Comparison of ENCODE assay signal across 20 mouse cellular contexts in genomic region chr8:78721576-78721975, GRCm38 (mm10).
DNase-seq lines count a peak whose midpoint lies in the region; ATAC-seq and TF ChIP-seq lines count a peak whose summit lies in the region.
"Had no signal": no experiment of that assay in that cellular context is flagged by ENCODE, and none has a peak within 500 bp of the region (broad histone marks: within the 10 kb centered on the region; RNA-seq: fewer than 3 reads in every experiment).

No protein-coding gene starts in this region.

- no peak overlapping the region for H3K27ac ChIP-seq in forebrain, postnatal 0 days (ENCODE audit: low read depth, low read length)
- H3K27ac ChIP-seq in forebrain, embryonic 10.5 days, result no peak overlapping the region
- peak overlapping the region; percentile 60 to 67; a peak in 3 of 4 replicates for H3K27ac ChIP-seq in heart, embryonic 14.5 days (replicated peaks in 1 of 2; ENCODE audit: control insufficient read depth in 1 of 2, insufficient read depth in 1 of 2, low read depth in 2 of 2, low read length in 2 of 2)
- peak overlapping the region; percentile 65; the same call in 1 of the 2 replicates for H3K27ac ChIP-seq in kidney, embryonic 16.5 days (ENCODE audit: low read length)
- H3K27ac ChIP-seq: hindbrain, embryonic 12.5 days; limb, embryonic 13.5 days; midbrain, embryonic 10.5 days had no signal

- no peak for TF ChIP-seq CTCF in forebrain, postnatal 0 days (IDR thresholded peaks at IDR 0.05; ENCODE audit: low read depth)
- no peak for TF ChIP-seq CTCF in E14TG2a.4 (conservative IDR thresholded peaks at IDR 0.05; ENCODE audit: low read length)

- no peak for DNase-seq in forebrain, postnatal 0 days
- DNase-seq in forebrain, embryonic 10.5 days (ENCODE audit: extremely low spot score, low spot score), result no peak
- no peak for DNase-seq in heart, postnatal 36 days
- no peak for DNase-seq in kidney, postnatal 14 days
- no peak for DNase-seq in embryo, embryonic 9.5 days (ENCODE audit: extremely low spot score)
- DNase-seq: adrenal gland, postnatal 25 days; cerebellum, adult 9-11 months; gastrocnemius, postnatal 10 days; kidney, adult 18-20 months; kidney, postnatal 10 days; lung, adult 18-20 months; lung, postnatal 10 days; thymus, postnatal 25 days had no signal

- ATAC-seq in forebrain, postnatal 0 days, result peak; percentile 66
- ATAC-seq in heart, embryonic 14.5 days (ENCODE audit: insufficient number of reproducible peaks, insufficient read depth, low FRiP score, low read depth), result no peak
- ATAC-seq in kidney, embryonic 16.5 days (ENCODE audit: low FRiP score, low TSS enrichment), result no peak
- ATAC-seq: liver, embryonic 12.5 days had no signal

- intact Hi-C loops in heart, postnatal 36 days (cut with DNase I), result loop anchor here (2.0 kb wide), 1 partner anchor 19 kb away; no protein-coding TSS in a partner anchor

- H3K4me3 ChIP-seq in forebrain, postnatal 0 days (ENCODE audit: low read depth, low read length), result no peak overlapping the region
- no peak overlapping the region for H3K4me3 ChIP-seq in forebrain, embryonic 10.5 days
- H3K4me3 ChIP-seq in heart, embryonic 14.5 days (ENCODE audit: control insufficient read depth in 1 of 2, insufficient read depth in 1 of 2, low read depth in 1 of 2, low read length in 2 of 2), result no peak overlapping the region
- no peak overlapping the region for H3K4me3 ChIP-seq in kidney, embryonic 16.5 days (ENCODE audit: low read length)
- H3K4me3 ChIP-seq in E14TG2a.4 (replicated peaks; ENCODE audit: low read length), result peak overlapping the region; percentile 43
- H3K4me3 ChIP-seq: hindbrain, embryonic 12.5 days; limb, embryonic 13.5 days; liver, embryonic 12.5 days; midbrain, embryonic 10.5 days had no signal

- H3K27me3 ChIP-seq in forebrain, postnatal 0 days (ENCODE audit: insufficient read depth, low read length), result no peaks in the 10 kb centered on the region
- no peaks in the 10 kb centered on the region for H3K27me3 ChIP-seq in forebrain, embryonic 10.5 days (ENCODE audit: poor library complexity, severe bottlenecking)
- no peaks in the 10 kb centered on the region for H3K27me3 ChIP-seq in heart, embryonic 14.5 days (ENCODE audit: control insufficient read depth, insufficient read depth, low read length)
- H3K27me3 ChIP-seq in kidney, embryonic 16.5 days (ENCODE audit: insufficient read depth, low read length), result no peaks in the 10 kb centered on the region
- no peaks in the 10 kb centered on the region for H3K27me3 ChIP-seq in E14TG2a.4 (ENCODE audit: insufficient read depth, low read length)
- H3K27me3 ChIP-seq: hindbrain, embryonic 12.5 days; limb, embryonic 13.5 days; liver, embryonic 12.5 days had no signal

- H3K9me3 ChIP-seq in forebrain, postnatal 0 days (ENCODE audit: low read length), result no peaks in the 10 kb centered on the region
- H3K9me3 ChIP-seq in forebrain, embryonic 10.5 days, result 0 out of 2 replicates have a peak, but pooled peaks cover 5% of the 10 kb centered on the region
- H3K9me3 ChIP-seq in heart, embryonic 14.5 days (ENCODE audit: control insufficient read depth, low read length), result no peaks in the 10 kb centered on the region
- H3K9me3 ChIP-seq in kidney, embryonic 16.5 days (ENCODE audit: low read length), result peaks cover 2% of the 10 kb centered on the region; the same call in 1 of the 2 replicates
- H3K9me3 ChIP-seq in E14TG2a.4 (ENCODE audit: low read length), result 0 out of 2 replicates have a peak, but pooled peaks cover 4% of the 10 kb centered on the region
- H3K9me3 ChIP-seq: liver, embryonic 12.5 days had no signal

- 76% methylated on average over 5 of the region's 5 CpGs for WGBS in forebrain, postnatal 0 days
- WGBS in forebrain, embryonic 10.5 days, result 92% methylated on average over 5 of the region's 5 CpGs
- WGBS in heart, embryonic 14.5 days, result 45% methylated on average over 5 of the region's 5 CpGs
- WGBS in kidney, embryonic 16.5 days, result 80% methylated on average over 5 of the region's 5 CpGs

- H3K9ac ChIP-seq in forebrain, postnatal 0 days, result no peak overlapping the region
- no peak overlapping the region for H3K9ac ChIP-seq in heart, embryonic 14.5 days (ENCODE audit: low read length)
- no peak overlapping the region for H3K9ac ChIP-seq in kidney, embryonic 16.5 days (replicated peaks; ENCODE audit: low read length)
- H3K9ac ChIP-seq: hindbrain, embryonic 12.5 days; limb, embryonic 13.5 days; liver, embryonic 12.5 days had no signal

- no peaks in the 10 kb centered on the region for H3K36me3 ChIP-seq in forebrain, postnatal 0 days (ENCODE audit: insufficient read depth)
- H3K36me3 ChIP-seq in forebrain, embryonic 10.5 days (replicated peaks), result peaks cover 10% of the 10 kb centered on the region
- no peaks in the 10 kb centered on the region for H3K36me3 ChIP-seq in heart, embryonic 14.5 days (ENCODE audit: control insufficient read depth, insufficient read depth, low read length)
- H3K36me3 ChIP-seq in kidney, embryonic 16.5 days (ENCODE audit: insufficient read depth, low read length), result 0 out of 2 replicates have a peak, but pooled peaks cover 6% of the 10 kb centered on the region
- peaks cover 24% of the 10 kb centered on the region for H3K36me3 ChIP-seq in E14TG2a.4 (ENCODE audit: insufficient read depth, low read length)

- no peak overlapping the region for H3K4me2 ChIP-seq in forebrain, postnatal 0 days (ENCODE audit: low read depth)
- no peak overlapping the region for H3K4me2 ChIP-seq in heart, embryonic 14.5 days (ENCODE audit: low read length)
- H3K4me2 ChIP-seq in kidney, embryonic 16.5 days (replicated peaks; ENCODE audit: low read depth, low read length), result no peak overlapping the region
- H3K4me2 ChIP-seq: hindbrain, embryonic 12.5 days; limb, embryonic 13.5 days; liver, embryonic 12.5 days had no signal

- no peaks in the 10 kb centered on the region for H3K4me1 ChIP-seq in forebrain, postnatal 0 days (ENCODE audit: insufficient read depth)
- peaks cover 7% of the 10 kb centered on the region for H3K4me1 ChIP-seq in forebrain, embryonic 10.5 days
- peaks cover 21 to 32% of the 10 kb centered on the region in 2 experiments for H3K4me1 ChIP-seq in heart, embryonic 14.5 days (ENCODE audit: control insufficient read depth in 2 of 2, insufficient read depth in 2 of 2, low read length in 2 of 2)
- peaks cover 32% of the 10 kb centered on the region for H3K4me1 ChIP-seq in kidney, embryonic 16.5 days (ENCODE audit: insufficient read depth, low read length)
- H3K4me1 ChIP-seq in E14TG2a.4 (replicated peaks; ENCODE audit: low read depth, low read length), result peaks cover 47% of the 10 kb centered on the region

Comparison
In these comparisons a context has a peak if more than half of its experiments do, and no peak if none do; other contexts are left out.
1. H3K27ac ChIP-seq: peak in heart, embryonic 14.5 days (2 of 2) and kidney, embryonic 16.5 days (single experiment); none in forebrain, postnatal 0 days (single experiment) and forebrain, embryonic 10.5 days (single experiment).